Mouse (Mus musculus) hindbrain, embryonic 15.5 days (tissue): ENCODE results near the gene Atp5c1. TPM values are rescaled to one million over a fixed set of nuclear protein-coding genes. Genes with fewer than 3 reads are reported as not detected.
A peak's percentile ranks its signal among the peaks of the same experiment; 100 is the strongest.

Experiments
- ATAC-seq: fragments of 200-750 bp; cut with Nextera tagmentation; 2 replicates; pipeline ENCODE4 v1.8.0; 2017; ENCODE audit warnings: low read depth, moderate number of reproducible peaks, moderate TSS enrichment; ENCODE audit not compliant: low FRiP score
- H3K27ac ChIP-seq: fragments of 300-500 bp; sonication (generic); replicated peaks from 2 replicates; pipeline ENCODE4 v1.5.1; 2015; ENCODE audit warnings: mild to moderate bottlenecking, inconsistent platforms
- H3K27me3 ChIP-seq: fragments of 300-500 bp; sonication (generic); 2 replicates; pipeline ENCODE4 v1.6.1; 2015; ENCODE audit warnings: control low read depth, inconsistent platforms
- H3K36me3 ChIP-seq: fragments of 300-500 bp; sonication (generic); 2 replicates; pipeline ENCODE4 v1.6.1; 2015; ENCODE audit warnings: control low read depth, inconsistent platforms
- H3K4me1 ChIP-seq: fragments of 300-500 bp; sonication (generic); replicated peaks from 2 replicates; pipeline ENCODE4 v1.6.1; 2015; ENCODE audit warnings: control low read depth, inconsistent platforms
- H3K4me2 ChIP-seq: fragments of 300-500 bp; sonication (generic); 2 replicates; pipeline ENCODE4 v1.6.1; 2015; ENCODE audit warnings: moderate library complexity, mild to moderate bottlenecking, inconsistent platforms
- H3K4me3 ChIP-seq: fragments of 300-500 bp; sonication (generic); 2 replicates; pipeline ENCODE4 v1.5.1; 2015; ENCODE audit warnings: mild to moderate bottlenecking, inconsistent platforms
- H3K9ac ChIP-seq: fragments of 300-500 bp; sonication (generic); 2 replicates; pipeline ENCODE4 v1.6.1; 2015; ENCODE audit warnings: inconsistent platforms
- H3K9me3 ChIP-seq: fragments of 300-500 bp; sonication (generic); 2 replicates; pipeline ENCODE4 v1.6.1; 2016; ENCODE audit warnings: control low read depth, inconsistent platforms
- WGBS: fragments of 180-500 bp; shearing (Covaris S2); methylation state at CpG from one replicate; pipeline ENCODE4 v1.1.7; 2015; 5-methylcytosine and 5-hydroxymethylcytosine counted together
- polyA plus RNA-seq: library from polyadenylated mRNA; unstranded; fragments of >200 nt; fragmentation: Nextera tagmentation; extraction: Ambion mirVana; gene quantifications from 2 replicates; pipeline ENCODE4 v1.2.1, GENCODE M21; 2015

Atp5c1 gene
- polyA plus RNA-seq, 1 experiment from 2014 or later = 565 TPM

GRCm38 (mm10) chr2:10048461-10048860 is 31.8 kb downstream of the Atp5c1 start, which contains the start of gene Taf3:
Taf3 (minus strand) TSS chr2:10048596.
- H3K4me1 ChIP-seq = peaks cover 23% of the 10 kb centered on the region
- H3K4me2 ChIP-seq = peak within 1 kb of the TSS; percentile 91
- peak within 1 kb of the TSS; percentile 75 for H3K9ac ChIP-seq
- no peaks in the 10 kb centered on the region for H3K27me3 ChIP-seq
- no peaks in the 10 kb centered on the region for H3K36me3 ChIP-seq
- peak within 1 kb of the TSS; percentile 99 for H3K4me3 ChIP-seq
- no peaks in the 10 kb centered on the region for H3K9me3 ChIP-seq
- peak; percentile 96 for ATAC-seq
- WGBS = under 1% methylated on average over 33 of the region's 36 CpGs
- peak within 1 kb of the TSS; percentile 81 for H3K27ac ChIP-seq

GRCm38 (mm10) chr2:10047758-10048436 is 32.4 kb downstream of the Atp5c1 start:
- Histone ChIP-seq H3K4me3 (peak overlapping the region; percentile 99), H3K27ac (peak overlapping the region; percentile 81), H3K9ac (peak overlapping the region; percentile 75), H3K36me3 (no peaks in the 10 kb centered on the region), H3K4me1 (peaks cover 23% of the 10 kb centered on the region), H3K27me3 (no peaks in the 10 kb centered on the region), H3K4me2 (peak overlapping the region; percentile 91), H3K9me3 (no peaks in the 10 kb centered on the region)
- under 1% methylated on average over 47 of the region's 47 CpGs for WGBS
- ATAC-seq = peak; percentile 81

GRCm38 (mm10) chr2:10034976-10035375 is 45.3 kb downstream of the Atp5c1 start:
- 78% methylated on average over 3 of the region's 3 CpGs for WGBS
- H3K27me3 ChIP-seq = no peaks in the 10 kb centered on the region
- H3K4me3 ChIP-seq = no peak overlapping the region
- H3K27ac ChIP-seq = no peak overlapping the region
- H3K4me1 ChIP-seq = no peaks in the 10 kb centered on the region
- H3K36me3 ChIP-seq = peaks cover 5% of the 10 kb centered on the region; the same call in 1 of the 2 replicates
- H3K9ac ChIP-seq = no peak overlapping the region
- H3K4me2 ChIP-seq = no peak overlapping the region
- ATAC-seq = no peak
- no peaks in the 10 kb centered on the region for H3K9me3 ChIP-seq

GRCm38 (mm10) chr2:10033684-10034083 is 46.6 kb downstream of the Atp5c1 start:
- H3K4me3 ChIP-seq = no peak overlapping the region
- no peak for ATAC-seq
- no peaks in the 10 kb centered on the region for H3K4me1 ChIP-seq
- no peaks in the 10 kb centered on the region for H3K36me3 ChIP-seq
- H3K27me3 ChIP-seq = no peaks in the 10 kb centered on the region
- H3K4me2 ChIP-seq = no peak overlapping the region
- no peak overlapping the region for H3K9ac ChIP-seq
- 76% methylated on average over 4 of the region's 4 CpGs for WGBS
- H3K9me3 ChIP-seq = no peaks in the 10 kb centered on the region
- H3K27ac ChIP-seq = no peak overlapping the region

- ATAC-seq = no peak
- Histone ChIP-seq H3K4me1 (no peaks in the 10 kb centered on the region), H3K27ac (no peak overlapping the region), H3K36me3 (no peaks in the 10 kb centered on the region), H3K9ac (no peak overlapping the region), H3K4me3 (no peak overlapping the region), H3K9me3 (no peaks in the 10 kb centered on the region), H3K27me3 (no peaks in the 10 kb centered on the region), H3K4me2 (no peak overlapping the region)
- WGBS = 69% methylated on average over 7 of the region's 7 CpGs
These were observed 50.6 kb downstream of the Atp5c1 start for GRCm38 (mm10) chr2:10029755-10030154.

GRCm38 (mm10) chr2:10024264-10024663 is 56.0 kb downstream of the Atp5c1 start:
- no peak overlapping the region for H3K4me3 ChIP-seq
- no peaks in the 10 kb centered on the region for H3K36me3 ChIP-seq
- WGBS = 87% methylated on average over 6 of the region's 6 CpGs
- H3K4me1 ChIP-seq = no peaks in the 10 kb centered on the region
- H3K9me3 ChIP-seq = no peaks in the 10 kb centered on the region
- H3K27ac ChIP-seq = no peak overlapping the region
- H3K27me3 ChIP-seq = no peaks in the 10 kb centered on the region
- no peak overlapping the region for H3K9ac ChIP-seq
- no peak for ATAC-seq
- no peak overlapping the region for H3K4me2 ChIP-seq

- no peaks in the 10 kb centered on the region for H3K36me3 ChIP-seq
- no peak overlapping the region for H3K27ac ChIP-seq
- no peak overlapping the region for H3K4me2 ChIP-seq
- H3K4me1 ChIP-seq = no peaks in the 10 kb centered on the region
- H3K4me3 ChIP-seq = no peak overlapping the region
- ATAC-seq = no peak
- H3K27me3 ChIP-seq = no peaks in the 10 kb centered on the region
- H3K9me3 ChIP-seq = no peaks in the 10 kb centered on the region
- 92% methylated on average over 11 of the region's 11 CpGs for WGBS
- no peak overlapping the region for H3K9ac ChIP-seq
These were observed 59.0 kb downstream of the Atp5c1 start for GRCm38 (mm10) chr2:10021296-10021695.

GRCm38 (mm10) chr2:10014951-10015635 is 65.2 kb downstream of the Atp5c1 start:
- H3K36me3 ChIP-seq = no peaks in the 10 kb centered on the region
- no peak for ATAC-seq
- no peak overlapping the region for H3K4me2 ChIP-seq
- H3K9ac ChIP-seq = no peak overlapping the region
- H3K4me3 ChIP-seq = no peak overlapping the region
- peaks cover under 1% of the 10 kb centered on the region; the same call in 1 of the 2 replicates for H3K4me1 ChIP-seq
- H3K27ac ChIP-seq = no peak overlapping the region
- 90% methylated on average over 10 of the region's 10 CpGs for WGBS
- no peaks in the 10 kb centered on the region for H3K9me3 ChIP-seq
- H3K27me3 ChIP-seq = no peaks in the 10 kb centered on the region

GRCm38 (mm10) chr2:10010263-10010909 is 69.9 kb downstream of the Atp5c1 start:
- no peaks in the 10 kb centered on the region for H3K9me3 ChIP-seq
- no peak overlapping the region for H3K27ac ChIP-seq
- H3K4me3 ChIP-seq = no peak overlapping the region
- H3K9ac ChIP-seq = no peak overlapping the region
- no peaks in the 10 kb centered on the region for H3K36me3 ChIP-seq
- 39% methylated on average over 7 of the region's 7 CpGs for WGBS
- ATAC-seq = peak; percentile 56
- no peaks in the 10 kb centered on the region for H3K27me3 ChIP-seq
- H3K4me2 ChIP-seq = no peak overlapping the region
- peaks cover 5% of the 10 kb centered on the region; the same call in 1 of the 2 replicates for H3K4me1 ChIP-seq

- 84% methylated on average over 13 of the region's 13 CpGs for WGBS
- Histone ChIP-seq H3K27ac (no peak overlapping the region), H3K4me1 (peaks cover 5% of the 10 kb centered on the region; the same call in 1 of the 2 replicates), H3K4me2 (no peak overlapping the region), H3K9ac (no peak overlapping the region), H3K27me3 (no peaks in the 10 kb centered on the region), H3K9me3 (no peaks in the 10 kb centered on the region), H3K36me3 (no peaks in the 10 kb centered on the region), H3K4me3 (no peak overlapping the region)
- peak; percentile 8; the same call in 1 of the 2 replicates for ATAC-seq
These were observed 70.5 kb downstream of the Atp5c1 start for GRCm38 (mm10) chr2:10009671-10010254.

GRCm38 (mm10) chr2:10008593-10008992 is 71.7 kb downstream of the Atp5c1 start:
- no peak for ATAC-seq
- H3K4me1 ChIP-seq = peaks cover 5% of the 10 kb centered on the region; the same call in 1 of the 2 replicates
- no peak overlapping the region for H3K4me3 ChIP-seq
- H3K27me3 ChIP-seq = no peaks in the 10 kb centered on the region
- no peak overlapping the region for H3K27ac ChIP-seq
- H3K36me3 ChIP-seq = no peaks in the 10 kb centered on the region
- no peaks in the 10 kb centered on the region for H3K9me3 ChIP-seq
- no peak overlapping the region for H3K4me2 ChIP-seq
- WGBS = 87% methylated on average over 4 of the region's 4 CpGs
- no peak overlapping the region for H3K9ac ChIP-seq
